Mouse (Mus musculus) small intestine, adult 2 months (tissue): Measurements from ENCODE around the gene Sae1. TPM values are rescaled to one million over a fixed set of nuclear protein-coding genes. Genes with fewer than 3 reads are reported as not detected.

Source experiments
- H3K27ac ChIP-seq: fragments of 200-500 bp; 2 replicates; pipeline ENCODE4 v1.5.1; 2012; ENCODE audit warnings: low read depth, low read length, control low read depth, inconsistent platforms; ENCODE audit not compliant: insufficient read depth
- H3K27me3 ChIP-seq: fragments of 200-500 bp; 2 replicates; pipeline ENCODE4 v1.6.1; 2012; ENCODE audit warnings: mild to moderate bottlenecking, moderate library complexity, low read length, inconsistent platforms; ENCODE audit not compliant: control insufficient read depth, insufficient read depth
- H3K36me3 ChIP-seq: fragments of 200-500 bp; 2 replicates; pipeline ENCODE4 v1.6.1; 2012; ENCODE audit warnings: mild to moderate bottlenecking, low read length, control low read depth, inconsistent platforms; ENCODE audit not compliant: control insufficient read depth, insufficient read depth
- H3K4me1 ChIP-seq: fragments of 200-500 bp; 2 replicates; pipeline ENCODE4 v1.6.1; 2012; ENCODE audit warnings: low read length, inconsistent platforms, mixed read lengths; ENCODE audit not compliant: control insufficient read depth, insufficient read depth, insufficient read length
- H3K4me3 ChIP-seq: fragments of 200-500 bp; 2 replicates; pipeline ENCODE4 v1.5.1; 2012; ENCODE audit warnings: low read depth, mild to moderate bottlenecking, control low read depth, inconsistent platforms, low read length, moderate library complexity
- CTCF ChIP-seq: fragments of 200-500 bp; IDR thresholded peaks from 2 replicates; pipeline ENCODE4 v1.5.1; 2012; ENCODE audit warnings: low read depth, mild to moderate bottlenecking, control low read depth, inconsistent platforms, low read length, moderate library complexity, mixed read lengths; ENCODE audit not compliant: insufficient replicate concordance, insufficient read length; ENCODE audit errors: extremely low read depth
- POLR2A ChIP-seq: fragments of 200-500 bp; IDR thresholded peaks from 2 replicates; pipeline ENCODE4 v1.6.1; 2012; ENCODE audit warnings: low read depth, mild to moderate bottlenecking, control low read depth, inconsistent platforms, low read length, moderate library complexity
- WGBS: fragments of 180-500 bp; shearing (Covaris S2); methylation state at CpG from one replicate; pipeline ENCODE4 v1.1.7; 2018; 5-methylcytosine and 5-hydroxymethylcytosine counted together
- polyA plus RNA-seq: library from polyadenylated mRNA; depleted of rRNA; stranded (reverse); fragments of >200 nt; gene quantifications from 2 replicates; pipeline ENCODE4 v1.2.3, GENCODE M21; 2012

Gene Sae1
- polyA plus RNA-seq, 1 experiment, result 15.0 TPM

DNA sequence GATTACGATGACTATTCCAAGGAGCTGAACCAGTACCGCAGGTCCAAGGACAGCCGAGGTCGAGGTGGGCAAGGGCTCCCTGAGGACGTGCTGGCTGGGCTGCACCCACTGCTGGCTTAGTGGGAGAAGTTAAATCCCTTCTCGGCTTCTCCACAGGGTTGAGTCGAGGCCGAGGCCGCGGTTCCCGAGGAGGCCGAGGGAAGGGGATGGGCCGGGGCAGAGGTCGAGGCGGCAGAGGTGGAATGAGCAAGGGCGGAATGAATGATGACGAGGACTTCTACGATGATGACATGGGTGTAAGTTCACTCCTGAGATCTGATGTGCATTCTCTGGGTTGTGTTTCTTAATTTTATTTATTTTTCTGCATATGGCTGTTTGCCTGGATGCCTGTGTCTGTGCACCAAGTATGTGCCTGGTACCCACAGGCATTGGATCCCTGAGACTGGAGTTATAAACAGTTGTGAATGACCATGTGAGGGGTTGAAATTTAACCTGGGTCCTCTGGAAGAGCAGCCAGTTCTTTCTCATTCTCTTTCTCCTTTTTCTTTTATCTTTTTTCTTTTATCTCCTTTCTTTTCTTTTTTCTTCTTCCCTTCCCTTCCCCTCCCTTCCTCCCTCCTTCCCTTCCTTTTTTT is 34.7 kb upstream of the Sae1 start:
- Histone ChIP-seq H3K4me1 (peaks cover 34% of the 10 kb centered on the region), H3K4me3 (peak overlapping the region; percentile 23), H3K27me3 (no peaks in the 10 kb centered on the region), H3K27ac (peak overlapping the region; percentile 97), H3K36me3 (peaks cover 72% of the 10 kb centered on the region)
- WGBS, result 59% methylated on average over 18 of the region's 18 CpGs
- TF ChIP-seq CTCF, result no peak
- TF ChIP-seq POLR2A, result no peak

DNA sequence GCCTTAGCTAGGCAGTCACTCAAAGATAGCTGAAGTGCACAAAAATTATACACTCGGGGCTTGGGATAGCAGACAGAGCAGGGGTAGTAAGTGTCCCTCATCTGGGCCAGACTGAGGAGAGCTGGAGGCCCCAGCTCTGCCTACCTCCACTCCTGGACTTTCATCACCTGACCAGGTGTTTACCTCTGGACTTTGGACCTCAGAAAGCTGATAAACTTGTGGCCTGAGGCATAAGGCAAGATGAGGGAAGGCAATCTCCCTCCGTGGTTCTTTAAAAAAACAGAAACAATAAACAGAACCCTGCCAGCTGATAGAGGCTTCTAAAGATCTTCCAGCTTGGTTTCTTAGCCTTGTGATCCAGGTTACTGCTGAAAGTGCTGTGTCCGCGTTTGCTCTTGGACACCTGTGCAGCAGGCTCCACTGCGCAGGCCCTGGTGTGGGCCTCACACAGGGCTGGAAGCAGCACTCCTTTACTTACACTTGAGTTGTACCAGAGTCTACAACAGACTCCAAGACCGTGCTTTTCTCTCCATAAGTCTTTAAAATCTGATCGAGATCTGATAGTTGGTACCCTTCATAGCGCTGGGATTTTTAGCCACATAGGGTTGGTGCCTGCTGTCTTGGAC is 33.0 kb upstream of the Sae1 start:
- Histone ChIP-seq H3K4me3 (no peak overlapping the region), H3K4me1 (peaks cover 45% of the 10 kb centered on the region), H3K27me3 (no peaks in the 10 kb centered on the region), H3K36me3 (peaks cover 68% of the 10 kb centered on the region), H3K27ac (peak overlapping the region; percentile 99)
- no peak for TF ChIP-seq CTCF
- TF ChIP-seq POLR2A, result peak; percentile 46; the same call in 1 of the 2 replicates
- 34% methylated on average over 8 of the region's 8 CpGs for WGBS

DNA sequence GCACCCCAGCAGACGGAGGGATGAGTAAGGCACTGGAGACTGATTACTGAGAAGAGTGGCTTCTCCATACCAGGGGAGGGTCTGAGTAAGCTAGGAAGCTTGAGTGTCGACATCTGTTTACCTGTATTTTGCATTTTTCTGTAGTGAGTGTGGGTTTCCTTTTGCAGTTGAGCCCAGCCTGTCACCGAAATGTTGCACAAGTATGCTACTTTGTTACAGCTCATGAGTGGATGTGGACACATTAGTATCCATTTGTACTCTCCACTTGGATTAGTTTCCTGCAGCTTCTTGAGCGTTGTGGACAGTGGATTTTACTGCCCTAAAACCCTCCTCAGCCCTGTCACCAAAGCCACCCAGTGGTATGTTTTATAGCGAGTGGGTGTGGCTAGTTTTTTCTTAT is 31.1 kb upstream of the Sae1 start:
- H3K4me1 ChIP-seq, result peaks cover 40% of the 10 kb centered on the region
- peak overlapping the region; percentile 99; the same call in 1 of the 2 replicates for H3K27ac ChIP-seq
- WGBS, result 76% methylated on average over 5 of the region's 5 CpGs

DNA sequence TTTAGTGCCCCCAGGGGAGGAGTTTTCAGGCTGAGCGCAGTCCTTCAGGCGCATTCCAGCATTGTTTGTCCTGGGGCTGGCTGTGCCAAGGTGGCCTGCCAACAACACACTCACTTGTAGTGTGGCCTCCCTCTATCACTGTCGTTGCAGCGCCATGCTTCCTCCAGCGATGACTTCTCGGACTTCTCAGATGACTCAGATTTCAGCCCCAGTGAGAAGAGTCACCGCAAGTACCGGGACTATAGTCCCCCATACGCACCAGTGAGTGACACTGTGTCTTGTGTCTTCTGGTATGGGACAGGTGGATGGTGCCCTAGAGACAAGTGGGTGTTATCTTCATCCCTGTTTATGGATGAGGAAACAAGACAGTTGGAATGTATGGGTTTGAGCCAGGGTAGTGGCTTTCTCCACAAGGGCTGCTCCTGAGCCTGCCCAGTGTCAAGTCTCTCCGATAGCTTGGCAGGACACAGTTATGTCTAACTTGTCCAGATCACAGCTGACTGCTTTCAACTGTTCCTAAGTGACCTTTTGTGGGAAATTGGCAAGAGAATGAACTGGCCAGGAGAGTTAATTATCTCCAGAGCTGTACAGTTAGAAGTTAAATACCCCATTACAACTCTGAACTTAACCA is 29.6 kb upstream of the Sae1 start:
- peak overlapping the region; percentile 89 for H3K27ac ChIP-seq
- TF ChIP-seq POLR2A, result no peak
- no peak for TF ChIP-seq CTCF
- no peaks in the 10 kb centered on the region for H3K27me3 ChIP-seq
- H3K36me3 ChIP-seq, result peaks cover 45% of the 10 kb centered on the region
- 62% methylated on average over 10 of the region's 10 CpGs for WGBS
- H3K4me3 ChIP-seq, result no peak overlapping the region
- H3K4me1 ChIP-seq, result peaks cover 38% of the 10 kb centered on the region

More for the DNA sequence above, 31.1 kb upstream of the Sae1 start:
- Histone ChIP-seq H3K36me3 (peaks cover 51% of the 10 kb centered on the region), H3K4me3 (no peak overlapping the region), H3K27me3 (no peaks in the 10 kb centered on the region)
- no peak for TF ChIP-seq CTCF
- no peak for TF ChIP-seq POLR2A

DNA sequence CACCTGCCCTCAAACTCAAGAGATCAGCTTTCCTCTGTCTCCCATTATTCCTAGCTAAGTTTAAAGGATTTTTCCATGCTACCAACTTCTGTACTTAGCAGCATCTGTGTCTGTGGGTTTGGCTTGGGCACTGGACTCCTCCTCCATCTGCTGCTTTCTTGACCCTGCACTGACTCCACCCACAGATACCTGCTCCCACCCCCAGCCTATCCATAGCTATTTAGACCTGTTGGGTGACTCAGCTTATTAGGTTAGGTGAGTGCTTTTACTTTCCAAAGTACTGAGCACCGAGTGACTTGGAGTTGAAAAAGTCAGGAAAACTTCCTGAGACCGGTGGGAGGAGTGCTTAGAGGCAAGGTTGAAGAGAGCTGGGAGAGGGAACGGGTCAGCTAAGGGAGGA is 27.8 kb upstream of the Sae1 start:
- H3K27me3 ChIP-seq, result no peaks in the 10 kb centered on the region
- peak overlapping the region; percentile 29 for H3K4me3 ChIP-seq
- 26% methylated on average over 3 of the region's 3 CpGs for WGBS
- peak overlapping the region; percentile 89 for H3K27ac ChIP-seq
- H3K4me1 ChIP-seq, result peaks cover 32% of the 10 kb centered on the region
- no peak for TF ChIP-seq CTCF
- TF ChIP-seq POLR2A, result peak; percentile 21; the same call in 1 of the 2 replicates
- H3K36me3 ChIP-seq, result peaks cover 32% of the 10 kb centered on the region

DNA sequence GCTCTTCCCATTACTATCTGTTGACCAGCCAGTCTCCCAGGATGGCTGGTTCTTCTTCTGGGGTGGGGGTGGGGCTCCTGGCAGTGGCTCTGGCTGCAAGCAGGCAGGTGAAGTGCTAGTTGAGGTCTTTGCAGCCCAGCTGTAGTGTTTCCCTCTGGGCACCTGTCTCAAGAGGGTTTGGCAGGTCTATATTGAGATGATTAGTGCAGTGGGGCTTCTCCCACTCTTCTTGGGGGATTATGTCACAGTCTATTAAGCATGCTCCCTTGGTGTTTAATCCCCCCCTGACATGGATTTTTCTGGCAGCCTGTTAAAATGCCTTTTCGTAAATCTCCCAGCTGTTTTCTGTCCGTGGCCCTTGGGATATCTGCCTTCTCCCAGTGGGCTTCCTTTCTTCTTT is 25.3 kb upstream of the Sae1 start:
- Histone ChIP-seq H3K4me1 (peaks cover 24% of the 10 kb centered on the region), H3K27me3 (no peaks in the 10 kb centered on the region), H3K27ac (no peak overlapping the region), H3K36me3 (peaks cover 12% of the 10 kb centered on the region), H3K4me3 (no peak overlapping the region)
- TF ChIP-seq CTCF (no peak), POLR2A (no peak)
- WGBS, result 87% methylated on average over 2 of the region's 2 CpGs

DNA sequence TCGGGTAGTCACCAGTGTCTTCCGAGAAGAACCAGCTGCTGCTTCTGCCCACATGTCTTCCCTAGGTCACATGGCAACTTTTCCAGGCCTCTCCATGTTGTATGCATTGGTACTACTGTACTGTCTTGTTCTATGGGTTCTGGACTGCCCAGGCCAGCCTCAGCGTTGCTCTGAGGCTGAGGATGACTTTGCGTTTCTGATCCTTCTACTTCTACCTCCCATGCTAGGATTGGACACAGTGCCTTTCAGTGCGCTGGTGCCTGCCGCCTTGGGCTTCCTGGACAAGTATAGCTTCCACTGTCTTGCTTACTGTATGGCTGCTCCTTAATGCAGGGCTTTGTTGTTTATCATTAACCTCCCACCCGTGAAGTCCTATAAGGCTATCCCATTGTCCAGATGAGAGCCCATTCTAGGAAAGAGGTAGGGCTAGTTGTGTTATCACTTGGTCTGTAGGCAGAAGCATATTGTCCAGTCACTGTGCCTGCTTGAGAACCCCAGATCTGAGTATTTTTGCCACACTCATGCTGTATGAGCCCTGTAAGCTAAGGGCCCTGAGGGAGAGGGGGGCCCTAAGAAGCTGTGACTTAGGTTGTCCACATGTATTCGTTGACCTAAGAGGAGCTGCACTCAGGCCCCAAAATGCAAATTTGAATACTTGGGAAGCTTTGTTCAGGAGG is 24.8 kb upstream of the Sae1 start:
- WGBS, result 88% methylated on average over 8 of the region's 8 CpGs
- Histone ChIP-seq H3K27ac (no peak overlapping the region), H3K4me3 (no peak overlapping the region), H3K27me3 (no peaks in the 10 kb centered on the region), H3K4me1 (peaks cover 25% of the 10 kb centered on the region), H3K36me3 (peaks cover 11% of the 10 kb centered on the region)
- TF ChIP-seq POLR2A (no peak), CTCF (no peak)
